16 mouse cellular contexts compared by ENCODE assay signal in genomic region chr6:105483388-105483787, GRCm38 (mm10).
"Had no signal": no experiment of that assay in that cellular context is flagged by ENCODE, and none has a peak within 500 bp of the region (broad histone marks: within the 10 kb centered on the region; RNA-seq: fewer than 3 reads in every experiment).

No protein-coding gene starts in this region.

- ATAC-seq: midbrain, embryonic 16.5 days had no signal

- H3K9me3 ChIP-seq: limb, embryonic 13.5 days; midbrain, embryonic 12.5 days; neural tube, embryonic 13.5 days; stomach, embryonic 15.5 days had no signal

- H3K36me3 ChIP-seq: limb, embryonic 13.5 days; midbrain, embryonic 12.5 days; neural tube, embryonic 13.5 days; stomach, embryonic 15.5 days had no signal

- H3K27ac ChIP-seq: layer of hippocampus, adult 2 months; limb, embryonic 13.5 days; liver, embryonic 14.5 days; midbrain, embryonic 12.5 days; neural tube, embryonic 13.5 days; stomach, embryonic 15.5 days had no signal

- H3K4me1 ChIP-seq: limb, embryonic 13.5 days; midbrain, embryonic 12.5 days; neural tube, embryonic 13.5 days; stomach, embryonic 15.5 days had no signal

- H3K27me3 ChIP-seq: limb, embryonic 13.5 days; midbrain, embryonic 12.5 days; neural tube, embryonic 13.5 days; stomach, embryonic 15.5 days had no signal

- H3K4me3 ChIP-seq: layer of hippocampus, adult 2 months; limb, embryonic 13.5 days; midbrain, embryonic 12.5 days; neural tube, embryonic 13.5 days; stomach, embryonic 15.5 days had no signal

- DNase-seq: kidney, adult 11 months; kidney, adult 9 months; kidney, postnatal 10 days; kidney, postnatal 4 days; lung, adult 18-20 months; retina, postnatal 1 day; right cerebral cortex, postnatal 4 days; spleen, adult 18-20 months; thymus, postnatal 4 days had no signal

- H3K9ac ChIP-seq: limb, embryonic 13.5 days; liver, embryonic 14.5 days; midbrain, embryonic 12.5 days; neural tube, embryonic 13.5 days; stomach, embryonic 15.5 days had no signal

- H3K4me2 ChIP-seq: limb, embryonic 13.5 days; midbrain, embryonic 12.5 days; neural tube, embryonic 13.5 days; stomach, embryonic 15.5 days had no signal
